Mouse (Mus musculus): Measurements from ENCODE around the gene Tpra1.

DNA sequence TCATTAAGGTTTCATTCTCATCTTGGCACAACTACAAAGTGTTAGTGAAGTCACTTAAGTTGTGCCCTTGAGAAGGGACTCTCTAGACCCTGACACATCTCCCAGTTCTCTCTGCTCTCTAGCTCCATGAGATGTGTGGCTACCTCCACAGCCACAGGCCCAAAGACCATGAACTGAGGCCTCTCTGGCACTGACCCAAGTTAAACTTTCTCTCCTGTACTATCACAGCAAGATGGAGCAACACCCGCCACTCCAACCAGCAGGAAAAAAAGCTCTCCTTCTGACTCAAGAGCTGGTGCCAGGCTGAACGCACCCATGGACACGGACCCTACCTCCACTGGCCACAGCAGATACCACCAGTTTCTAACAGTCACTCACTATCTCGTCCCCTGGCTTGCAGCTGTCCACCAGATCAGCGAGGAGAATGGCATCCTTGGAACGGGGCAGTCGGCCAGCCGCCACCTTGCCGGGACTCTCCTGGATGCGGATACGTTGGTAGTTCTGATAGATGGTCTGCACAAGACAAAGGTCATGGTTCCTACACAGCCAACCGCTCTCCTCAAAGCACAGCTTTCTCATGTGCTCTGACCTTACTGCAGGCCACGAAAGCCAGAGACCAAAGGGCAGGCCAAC is 12.5 kb upstream of the Tpra1 start:
- TF ChIP-seq CTCF (IDR thresholded peaks at IDR 0.05; ENCODE audit: low read depth) (no peak), EP300 (IDR thresholded peaks at IDR 0.05; ENCODE audit: low read depth) (no peak)
